15 mouse cellular contexts compared by ENCODE assay signal in genomic region chr9:96597899-96598298, GRCm38 (mm10). TPM values are rescaled to one million over a fixed set of nuclear protein-coding genes. Genes with fewer than 3 reads are reported as not detected.
DNase-seq lines count a peak whose midpoint lies in the region; ATAC-seq and TF ChIP-seq lines count a peak whose summit lies in the region.
"Had no signal": no experiment of that assay in that cellular context is flagged by ENCODE, and none has a peak within 500 bp of the region (broad histone marks: within the 10 kb centered on the region; RNA-seq: fewer than 3 reads in every experiment).

No protein-coding gene starts in this region.

- H3K27ac ChIP-seq in kidney, adult 2 months (ENCODE audit: insufficient read depth, low read depth, low read length): no peak overlapping the region
- H3K27ac ChIP-seq in kidney, embryonic 15.5 days: no peak overlapping the region
- no peak overlapping the region for H3K27ac ChIP-seq in CH12.LX (ENCODE audit: insufficient read depth, low read depth)
- no peak overlapping the region for H3K27ac ChIP-seq in bone marrow, adult 2 months (ENCODE audit: control insufficient read depth, insufficient read depth, low read depth, low read length, poor library complexity)
- H3K27ac ChIP-seq: hindbrain, embryonic 14.5 days; liver, embryonic 13.5 days; neural tube, embryonic 15.5 days had no signal

- in situ Hi-C loops in CH12.LX (cut with MboI; ENCODE audit: low pct_ligation_motif_present, low pct_unique_long_range_greater_than_20kb, low sequenced_read_pairs): no loop called here

- no peak overlapping the region for H3K4me2 ChIP-seq in kidney, embryonic 15.5 days
- no peak overlapping the region for H3K4me2 ChIP-seq in CH12.LX (ENCODE audit: insufficient read depth, low read depth, poor library complexity, severe bottlenecking)
- H3K4me2 ChIP-seq: hindbrain, embryonic 14.5 days; liver, embryonic 13.5 days; neural tube, embryonic 15.5 days had no signal

- WGBS in kidney, adult 2 months: 93% methylated on average over 1 of the region's 1 CpGs
- WGBS in kidney, embryonic 15.5 days: 85% methylated on average over 1 of the region's 1 CpGs
- 76% methylated on average over 1 of the region's 1 CpGs for WGBS in bone marrow, adult 2 months

- dilution Hi-C loops in CH12.LX (cut with MboI; ENCODE audit: extremely low pct_ligation_motif_present, extremely low pct_unique_long_range_greater_than_20kb, low sequenced_read_pairs): no loop called here

- no peaks in the 10 kb centered on the region for H3K27me3 ChIP-seq in kidney, adult 2 months (replicated peaks; ENCODE audit: control insufficient read depth, insufficient read depth, low read length)
- no peaks in the 10 kb centered on the region for H3K27me3 ChIP-seq in kidney, embryonic 15.5 days
- H3K27me3 ChIP-seq in CH12.LX (replicated peaks): no peaks in the 10 kb centered on the region
- H3K27me3 ChIP-seq: liver, embryonic 13.5 days; neural tube, embryonic 15.5 days had no signal

- H3K4me1 ChIP-seq in kidney, adult 2 months (ENCODE audit: control insufficient read depth, insufficient read depth, low read length): no peaks in the 10 kb centered on the region
- H3K4me1 ChIP-seq in kidney, embryonic 15.5 days: no peaks in the 10 kb centered on the region
- H3K4me1 ChIP-seq in CH12.LX (ENCODE audit: control insufficient read depth in 1 of 2, insufficient read depth in 2 of 2): peaks cover 0 to 1% of the 10 kb centered on the region in 2 experiments; a peak in 2 of 4 replicates
- H3K4me1 ChIP-seq in bone marrow, adult 2 months (ENCODE audit: control insufficient read depth, insufficient read depth, low read length): no peaks in the 10 kb centered on the region
- H3K4me1 ChIP-seq: liver, embryonic 13.5 days; neural tube, embryonic 15.5 days had no signal

- H3K4me3 ChIP-seq in kidney, adult 2 months (ENCODE audit: insufficient read depth, low read depth, low read length): no peak overlapping the region
- no peak overlapping the region for H3K4me3 ChIP-seq in kidney, embryonic 15.5 days (replicated peaks)
- no peak overlapping the region for H3K4me3 ChIP-seq in CH12.LX (replicated peaks in 1 of 3; ENCODE audit: low read depth in 2 of 3, low read length in 2 of 3, poor library complexity in 1 of 3)
- H3K4me3 ChIP-seq in bone marrow, adult 2 months (replicated peaks; ENCODE audit: control insufficient read depth, low read depth, low read length): no peak overlapping the region
- H3K4me3 ChIP-seq: liver, embryonic 13.5 days; neural tube, embryonic 15.5 days had no signal

- ATAC-seq in kidney, embryonic 15.5 days (replicated peaks; ENCODE audit: low FRiP score): no peak
- no peak for ATAC-seq in activated CD4-positive, CD25-positive, alpha-beta regulatory T cell, adult 4 months

- no peak for TF ChIP-seq EP300 in CH12.LX (IDR thresholded peaks at IDR 0.05; ENCODE audit: low read length)

- H3K79me2 ChIP-seq in CH12.LX (replicated peaks; ENCODE audit: control insufficient read depth, extremely low read depth, insufficient read depth, poor library complexity, severe bottlenecking): no peaks in the 10 kb centered on the region; the same call in 1 of the 2 replicates

- no peak for TF ChIP-seq POLR2A in kidney, adult 2 months (IDR thresholded peaks at IDR 0.05; ENCODE audit: low read depth, low read length)
- no peak for TF ChIP-seq POLR2A in CH12.LX (IDR thresholded peaks at IDR 0.05; ENCODE audit: low read depth, low read length)
- TF ChIP-seq POLR2A in bone marrow, adult 2 months (IDR thresholded peaks at IDR 0.05; ENCODE audit: borderline replicate concordance, control insufficient read depth, low read depth, low read length): no peak

- no peak for DNase-seq in kidney, adult 2 months
- DNase-seq in 3T3-L1 (ENCODE audit: low read depth, low spot score) (peak; percentile 16), CH12.LX (ENCODE audit: extremely low read depth) (peak; percentile 12)
- no peak for DNase-seq in right cerebral cortex, adult 2 months (ENCODE audit: low spot score in 2 of 2)
- DNase-seq in cerebellum, adult 9-11 months: no peak
- DNase-seq: cerebellum, postnatal 10 days; kidney, adult 8-10 months; liver, embryonic 13.5 days; right cerebral cortex, adult 18-20 months; thymus, adult 18-20 months had no signal

- no peak overlapping the region for H3K9ac ChIP-seq in kidney, embryonic 15.5 days
- H3K9ac ChIP-seq in CH12.LX (ENCODE audit: insufficient read depth, low read depth): no peak overlapping the region
- H3K9ac ChIP-seq: hindbrain, embryonic 14.5 days; liver, embryonic 13.5 days; neural tube, embryonic 15.5 days had no signal

- no peak; the same call in none of the 2 replicates for TF ChIP-seq RAD21 in CH12.LX (IDR thresholded peaks at IDR 0.05; ENCODE audit: low read depth, low read length)

- peaks cover 5% of the 10 kb centered on the region for H3K36me3 ChIP-seq in kidney, adult 2 months (ENCODE audit: control insufficient read depth, insufficient read depth, low read length)
- peaks cover 50% of the 10 kb centered on the region for H3K36me3 ChIP-seq in kidney, embryonic 15.5 days
- H3K36me3 ChIP-seq in CH12.LX (replicated peaks in 1 of 2; ENCODE audit: control insufficient read depth in 1 of 2, insufficient read depth in 1 of 2, low read length in 1 of 2): peaks cover 5 to 31% of the 10 kb centered on the region in 2 experiments

- TF ChIP-seq CTCF in kidney, adult 2 months (conservative IDR thresholded peaks at IDR 0.05; ENCODE audit: insufficient read depth, insufficient read length, low read depth, low read length): 0 out of 2 replicates have a peak, but pooled peaks have one; percentile 30
- TF ChIP-seq CTCF in CH12.LX (conservative IDR thresholded peaks at IDR 0.05 in 1 of 2, IDR thresholded peaks at IDR 0.05 in 1 of 2; ENCODE audit: low read depth in 2 of 2, low read length in 2 of 2): peak in 1 of 2 experiments; percentile 50; a peak in 2 of 4 replicates
- TF ChIP-seq CTCF in bone marrow, adult 2 months (IDR thresholded peaks at IDR 0.05; ENCODE audit: control insufficient read depth, insufficient read depth, low read length): peak; percentile 9; the same call in 1 of the 2 replicates

- no peaks in the 10 kb centered on the region for H3K9me3 ChIP-seq in kidney, embryonic 15.5 days (replicated peaks)
- no peaks in the 10 kb centered on the region for H3K9me3 ChIP-seq in CH12.LX (replicated peaks; ENCODE audit: low read length)
- H3K9me3 ChIP-seq: liver, embryonic 13.5 days; neural tube, embryonic 15.5 days had no signal

TF ChIP-seq in CH12.LX, 34 proteins besides CTCF, POLR2A, EP300 and RAD21:
- TF ChIP-seq CHD2 (IDR thresholded peaks at IDR 0.05; ENCODE audit: low read length): no peak
- TF ChIP-seq SMC3 (IDR thresholded peaks at IDR 0.05; ENCODE audit: low read depth, low read length): peak; percentile 26; the same call in 1 of the 2 replicates

RNA-seq across cellular contexts. Expression of gene Rasa2, which starts 33.5 kb away (rescaled TPM):
- 2.5 and 3.5 TPM in 2 replicates for polyA plus RNA-seq in kidney, adult 2 months (2012; rRNA removed)
- polyA plus RNA-seq in kidney, embryonic 15.5 days (2015; fragmentation: Nextera tagmentation; extraction: Ambion mirVana): 17.3 and 18.6 TPM in 2 replicates
- 9.8 and 10.2 TPM in 2 replicates for total RNA-seq in CH12.LX (2012; rRNA removed)
- total RNA-seq in CH12.LX (2014; rRNA removed): 8.9 and 9.7 TPM in 2 replicates
- 8.7 and 9.8 TPM in 2 replicates for polyA plus RNA-seq in CH12.LX (2012; ENCODE audit: insufficient read length, low read depth)
- 5.2 and 5.6 TPM in 2 replicates for polyA plus RNA-seq in bone marrow, adult 2 months (2011; ENCODE audit: insufficient read depth, insufficient read length, low replicate concordance, missing spikeins)
- polyA plus RNA-seq in activated CD4-positive, CD25-positive, alpha-beta regulatory T cell, adult 4 months (2017; shearing (Covaris generic)): 10 to 100 TPM; 36.2 to 36.7 TPM

Comparison
In these comparisons a context has a peak if more than half of its experiments do, and no peak if none do; other contexts are left out.
1. DNase-seq: peak in 3T3-L1 (single experiment) and CH12.LX (single experiment); none in kidney, adult 2 months (single experiment), right cerebral cortex, adult 2 months (0 of 2) and cerebellum, adult 9-11 months (single experiment).